11 mouse cellular contexts compared by ENCODE assay signal in the genomic region with DNA sequence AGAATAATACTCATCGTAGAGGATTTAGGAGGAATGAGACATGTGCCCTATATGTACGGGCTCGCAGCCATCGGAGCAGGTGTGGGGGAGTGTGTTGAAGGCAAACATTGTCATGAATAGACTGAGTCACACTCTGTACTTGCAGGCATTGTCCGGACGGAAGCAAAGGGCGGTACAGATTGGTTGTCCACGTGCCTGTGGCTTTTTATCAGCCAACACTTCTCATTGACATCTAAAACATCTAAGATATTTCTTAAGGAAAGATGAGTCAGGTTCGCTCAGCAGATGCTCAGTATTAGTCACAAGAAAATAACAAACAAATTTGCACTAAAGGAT.
DNase-seq lines count a peak whose midpoint lies in the region; ATAC-seq and TF ChIP-seq lines count a peak whose summit lies in the region.
"Had no signal": no experiment of that assay in that cellular context is flagged by ENCODE, and none has a peak within 500 bp of the region (broad histone marks: within the 10 kb centered on the region; RNA-seq: fewer than 3 reads in every experiment).

No protein-coding gene starts in this region.

- intact Hi-C loops in left cerebral cortex, adult 2 months (cut with DNase I): loop anchor here (2.0 to 10.0 kb wide), 3 partner anchors 27 to 189 kb away; a partner anchor contains a TSS
- intact Hi-C loops in left cerebral cortex, postnatal 4 days (cut with DNase I): no loop called here

- ATAC-seq in forebrain, postnatal 0 days: no peak
- 0 out of 2 replicates have a peak, but pooled peaks have one; percentile 28 for ATAC-seq in midbrain, embryonic 16.5 days
- ATAC-seq in megakaryocyte progenitor cell, adult 5-6 weeks (replicated peaks; ENCODE audit: poor library complexity): no peak

- H3K36me3 ChIP-seq in forebrain, postnatal 0 days (ENCODE audit: insufficient read depth): no peaks in the 10 kb centered on the region
- H3K36me3 ChIP-seq in forebrain, embryonic 10.5 days (replicated peaks): no peaks in the 10 kb centered on the region
- no peaks in the 10 kb centered on the region for H3K36me3 ChIP-seq in midbrain, embryonic 16.5 days (ENCODE audit: control insufficient read depth, insufficient read depth, low read length)
- H3K36me3 ChIP-seq in embryonic facial prominence, embryonic 10.5 days (replicated peaks): no peaks in the 10 kb centered on the region
- H3K36me3 ChIP-seq: limb, embryonic 15.5 days had no signal

- no peak for DNase-seq in forebrain, postnatal 0 days
- no peak for DNase-seq in forebrain, embryonic 10.5 days (ENCODE audit: extremely low spot score, low spot score)
- DNase-seq in left cerebral cortex, adult 2 months (ENCODE audit: extremely low spot score in 1 of 2, low spot score in 2 of 2): peak; percentile 38 to 47
- no peak for DNase-seq in left cerebral cortex, postnatal 4 days
- DNase-seq in Muller cell, postnatal 12 days (ENCODE audit: inconsistent ontology term): peak; percentile 74
- DNase-seq in embryonic facial prominence, embryonic 10.5 days (ENCODE audit: low spot score): no peak
- DNase-seq: lung, postnatal 10 days had no signal

- H3K27me3 ChIP-seq in forebrain, postnatal 0 days (ENCODE audit: insufficient read depth, low read length): no peaks in the 10 kb centered on the region
- no peaks in the 10 kb centered on the region for H3K27me3 ChIP-seq in forebrain, embryonic 10.5 days (ENCODE audit: poor library complexity, severe bottlenecking)
- H3K27me3 ChIP-seq in midbrain, embryonic 16.5 days (ENCODE audit: control insufficient read depth, insufficient read depth, low read depth, low read length): no peaks in the 10 kb centered on the region
- no peaks in the 10 kb centered on the region for H3K27me3 ChIP-seq in embryonic facial prominence, embryonic 10.5 days (replicated peaks; ENCODE audit: low read depth, poor library complexity, severe bottlenecking)
- H3K27me3 ChIP-seq: limb, embryonic 15.5 days had no signal

- no peaks in the 10 kb centered on the region for H3K4me1 ChIP-seq in forebrain, postnatal 0 days (ENCODE audit: insufficient read depth)
- H3K4me1 ChIP-seq in forebrain, embryonic 10.5 days: peaks cover 11% of the 10 kb centered on the region; the same call in 1 of the 2 replicates
- H3K4me1 ChIP-seq in midbrain, embryonic 16.5 days (ENCODE audit: control insufficient read depth, insufficient read depth, low read length): peaks cover 13% of the 10 kb centered on the region
- H3K4me1 ChIP-seq in embryonic facial prominence, embryonic 10.5 days: 0 out of 2 replicates have a peak, but pooled peaks cover under 1% of the 10 kb centered on the region

- H3K9me3 ChIP-seq in forebrain, postnatal 0 days (ENCODE audit: low read length): no peaks in the 10 kb centered on the region
- peaks cover 7% of the 10 kb centered on the region; the same call in 1 of the 2 replicates for H3K9me3 ChIP-seq in forebrain, embryonic 10.5 days
- peaks cover 2% of the 10 kb centered on the region; the same call in 1 of the 2 replicates for H3K9me3 ChIP-seq in midbrain, embryonic 16.5 days (replicated peaks; ENCODE audit: control insufficient read depth, low read length, poor library complexity, severe bottlenecking)
- no peaks in the 10 kb centered on the region for H3K9me3 ChIP-seq in embryonic facial prominence, embryonic 10.5 days
- H3K9me3 ChIP-seq: limb, embryonic 15.5 days had no signal

- no peak overlapping the region for H3K4me2 ChIP-seq in forebrain, postnatal 0 days (ENCODE audit: low read depth)
- H3K4me2 ChIP-seq in midbrain, embryonic 16.5 days (ENCODE audit: low read length): peak overlapping the region; percentile 7; the same call in 1 of the 2 replicates
- H3K4me2 ChIP-seq: limb, embryonic 15.5 days had no signal

- 0 out of 2 replicates have a peak overlapping the region, but pooled peaks have one; percentile 29 for H3K27ac ChIP-seq in forebrain, postnatal 0 days (ENCODE audit: low read depth, low read length)
- H3K27ac ChIP-seq in forebrain, embryonic 10.5 days: no peak overlapping the region
- no peak overlapping the region for H3K27ac ChIP-seq in left cerebral cortex, adult 2 months
- peak overlapping the region; percentile 53 for H3K27ac ChIP-seq in midbrain, embryonic 16.5 days (ENCODE audit: low read length)
- no peak overlapping the region for H3K27ac ChIP-seq in embryonic facial prominence, embryonic 10.5 days (replicated peaks)
- H3K27ac ChIP-seq: limb, embryonic 15.5 days had no signal

- WGBS in forebrain, postnatal 0 days: 52% methylated on average over 9 of the region's 9 CpGs
- 85% methylated on average over 9 of the region's 9 CpGs for WGBS in forebrain, embryonic 10.5 days
- 32% methylated on average over 9 of the region's 9 CpGs for WGBS in midbrain, embryonic 16.5 days
- 87% methylated on average over 9 of the region's 9 CpGs for WGBS in embryonic facial prominence, embryonic 10.5 days

- no peak overlapping the region for H3K4me3 ChIP-seq in forebrain, postnatal 0 days (ENCODE audit: low read depth, low read length)
- H3K4me3 ChIP-seq in forebrain, embryonic 10.5 days: no peak overlapping the region
- peak overlapping the region; percentile 24; the same call in 1 of the 2 replicates for H3K4me3 ChIP-seq in left cerebral cortex, adult 2 months
- no peak overlapping the region for H3K4me3 ChIP-seq in midbrain, embryonic 16.5 days (ENCODE audit: low read depth, low read length)
- H3K4me3 ChIP-seq in embryonic facial prominence, embryonic 10.5 days: no peak overlapping the region
- H3K4me3 ChIP-seq: erythroblast, embryonic 14.5 days; limb, embryonic 15.5 days had no signal

- no peak overlapping the region for H3K9ac ChIP-seq in forebrain, postnatal 0 days
- H3K9ac ChIP-seq in midbrain, embryonic 16.5 days (ENCODE audit: low read depth, low read length): no peak overlapping the region
- H3K9ac ChIP-seq: limb, embryonic 15.5 days had no signal

- no peak for TF ChIP-seq CTCF in forebrain, postnatal 0 days (IDR thresholded peaks at IDR 0.05; ENCODE audit: low read depth)
- TF ChIP-seq CTCF in left cerebral cortex, adult 2 months (IDR thresholded peaks at IDR 0.05): no peak

Comparison
In these comparisons a context has a peak if more than half of its experiments do, and no peak if none do; other contexts are left out.
1. DNase-seq: peak in left cerebral cortex, adult 2 months (2 of 2) and Muller cell, postnatal 12 days (single experiment); none in forebrain, postnatal 0 days (single experiment), forebrain, embryonic 10.5 days (single experiment), left cerebral cortex, postnatal 4 days (single experiment) and embryonic facial prominence, embryonic 10.5 days (single experiment).
2. H3K27ac ChIP-seq: peak in forebrain, postnatal 0 days (single experiment) and midbrain, embryonic 16.5 days (single experiment); none in forebrain, embryonic 10.5 days (single experiment), left cerebral cortex, adult 2 months (single experiment) and embryonic facial prominence, embryonic 10.5 days (single experiment).